Mouse (Mus musculus): ENCODE measurements around the gene Cox6a2. TPM values are rescaled to one million over a fixed set of nuclear protein-coding genes. Genes with fewer than 3 reads are reported as not detected.
A peak's percentile ranks its signal among the peaks of the same experiment; 100 is the strongest.

Gene Cox6a2
- 10 to 100 TPM in 1 of 2 experiments, 1 to 10 TPM in 1; 7.5 to 10.4 TPM for total RNA-seq (2021)
- long read RNA-seq, experiment 1, transcript Cox6a2-201 (3 exons, 680 nt): major isoform, 5 of 5 reads
- long read RNA-seq, experiment 1, partial matches to known transcripts: 0 of 5 reads
- long read RNA-seq, experiment 1, other reads (novel, unspliced or antisense): 0 of 5 reads
- long read RNA-seq, experiment 2, transcript Cox6a2-201 (3 exons, 680 nt): major isoform, 11 of 12 reads
- long read RNA-seq, experiment 2, partial matches to known transcripts: 1 of 12 reads
- long read RNA-seq, experiment 2, other reads (novel, unspliced or antisense): 0 of 12 reads

GRCm38 (mm10) chr7:128206152-128206551, at the start of gene Cox6a2:
Gene Cox6a2 (minus strand): TSS chr7:128206387.
- no peak for DNase-seq (ENCODE audit: low spot score in 2 of 2)

DNA sequence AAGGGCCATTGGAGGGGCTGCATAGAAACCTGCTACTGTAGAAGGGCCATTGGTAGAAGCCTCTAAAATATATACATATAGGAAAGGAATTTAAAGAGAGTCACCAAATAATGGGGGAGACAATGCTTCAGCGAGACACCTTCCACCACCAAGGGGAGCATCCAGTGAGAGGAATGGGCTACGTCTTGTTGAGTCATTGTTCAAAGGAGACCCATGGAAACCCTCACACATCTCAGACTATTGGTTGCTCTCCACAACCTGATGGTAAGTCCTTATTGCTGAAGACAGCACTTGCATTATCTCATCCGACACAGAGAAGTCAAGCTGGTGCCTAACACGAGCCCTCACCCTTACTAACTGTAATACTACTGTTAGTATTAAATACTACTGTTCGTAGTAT, 49.6 kb upstream of the Cox6a2 start:
- no peak for DNase-seq (ENCODE audit: low spot score in 2 of 2)

GRCm38 (mm10) chr7:128254978-128255377, 48.8 kb upstream of the Cox6a2 start:
- no peak for DNase-seq (ENCODE audit: low spot score in 2 of 2)

- peak; percentile 75 to 81 for DNase-seq (ENCODE audit: low spot score in 2 of 2)
Measured at GRCm38 (mm10) chr7:128252609-128253008, 46.4 kb upstream of the Cox6a2 start.

- no peak for DNase-seq (ENCODE audit: low spot score in 2 of 2)
Measured at GRCm38 (mm10) chr7:128251946-128252345, 45.8 kb upstream of the Cox6a2 start.

DNA sequence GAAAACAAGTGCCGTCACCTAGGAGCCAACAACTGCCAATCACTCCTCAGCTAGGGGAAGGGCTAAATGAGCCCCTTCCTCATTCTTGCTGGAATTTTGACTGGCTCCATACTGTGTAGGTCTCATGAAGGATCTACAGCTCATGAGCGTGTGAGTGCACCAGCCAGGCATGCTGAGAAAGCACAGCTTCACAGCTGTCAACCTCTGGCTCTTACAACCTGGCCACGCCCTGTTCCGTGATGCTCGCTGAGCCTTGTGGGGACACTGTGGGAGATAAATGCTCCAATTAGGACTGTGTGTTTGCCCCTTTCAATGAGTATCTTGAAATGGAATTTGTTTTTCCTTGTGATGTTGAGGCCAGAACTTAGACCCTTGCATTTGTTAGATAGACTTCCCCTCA, 43.8 kb upstream of the Cox6a2 start:
- DNase-seq (ENCODE audit: low spot score in 2 of 2): no peak

- DNase-seq (ENCODE audit: low spot score in 2 of 2): no peak
Measured at GRCm38 (mm10) chr7:128248081-128249042, 42.2 kb upstream of the Cox6a2 start.

GRCm38 (mm10) chr7:128247443-128247842, 41.3 kb upstream of the Cox6a2 start:
- DNase-seq (ENCODE audit: low spot score in 2 of 2): peak; percentile 86 to 88

GRCm38 (mm10) chr7:128246496-128247391, 40.6 kb upstream of the Cox6a2 start, which contains the start of gene Tgfb1i1:
Gene Tgfb1i1 (plus strand): TSS chr7:128246812.
- peak; percentile 44 to 53 for DNase-seq (ENCODE audit: low spot score in 2 of 2)

DNA sequence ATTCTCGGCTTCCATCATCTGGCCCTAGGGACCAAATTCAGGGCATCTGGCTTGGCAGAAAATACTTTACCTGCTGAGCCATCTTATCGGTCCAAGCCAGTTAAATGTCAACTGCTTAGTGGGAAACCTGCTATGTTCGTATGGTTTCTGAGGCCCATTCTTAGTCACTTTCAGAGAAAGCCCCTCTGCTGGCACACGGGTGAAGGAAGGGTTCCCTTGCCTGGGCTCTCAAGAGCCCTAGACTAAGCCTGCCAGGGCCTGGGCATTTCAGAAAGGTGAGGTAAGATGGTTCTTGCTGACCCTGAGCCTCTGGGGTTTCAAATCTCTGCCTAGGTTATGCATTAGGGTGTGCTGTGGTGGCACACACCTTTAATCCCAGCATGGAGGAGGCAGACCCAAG, 39.4 kb upstream of the Cox6a2 start:
- DNase-seq (ENCODE audit: low spot score in 2 of 2): no peak

DNA sequence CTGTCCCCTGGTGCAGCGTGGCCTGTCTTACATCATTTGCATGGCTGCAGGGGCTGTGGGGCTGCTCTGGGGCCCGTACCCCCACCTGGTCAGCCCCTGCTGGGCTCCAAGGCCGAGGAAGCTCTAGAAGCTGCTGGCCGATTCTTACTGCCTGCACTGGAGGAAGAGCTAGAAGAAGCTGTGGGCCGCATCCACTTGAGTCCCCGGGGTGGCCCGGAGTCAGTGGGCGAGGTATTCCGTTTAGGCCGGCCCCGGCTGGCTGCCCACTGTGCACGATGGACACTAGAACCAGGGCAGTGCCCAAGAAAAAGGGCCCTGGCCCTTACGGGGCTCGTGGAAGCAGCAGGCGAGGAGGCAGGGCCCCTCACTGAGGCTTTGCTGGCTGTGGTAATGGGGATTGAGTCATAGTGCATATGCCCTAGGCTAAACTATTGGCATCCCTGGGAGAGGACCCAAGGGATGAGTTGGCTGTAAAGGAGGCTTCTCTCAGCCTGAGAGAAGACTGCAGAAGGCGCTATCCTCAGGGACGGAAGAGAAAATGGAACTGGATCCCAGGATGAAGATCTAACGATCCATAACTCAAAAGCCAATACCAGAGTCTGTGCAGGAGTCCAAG, 38.3 kb upstream of the Cox6a2 start:
- no peak for DNase-seq (ENCODE audit: low spot score in 2 of 2)

DNA sequence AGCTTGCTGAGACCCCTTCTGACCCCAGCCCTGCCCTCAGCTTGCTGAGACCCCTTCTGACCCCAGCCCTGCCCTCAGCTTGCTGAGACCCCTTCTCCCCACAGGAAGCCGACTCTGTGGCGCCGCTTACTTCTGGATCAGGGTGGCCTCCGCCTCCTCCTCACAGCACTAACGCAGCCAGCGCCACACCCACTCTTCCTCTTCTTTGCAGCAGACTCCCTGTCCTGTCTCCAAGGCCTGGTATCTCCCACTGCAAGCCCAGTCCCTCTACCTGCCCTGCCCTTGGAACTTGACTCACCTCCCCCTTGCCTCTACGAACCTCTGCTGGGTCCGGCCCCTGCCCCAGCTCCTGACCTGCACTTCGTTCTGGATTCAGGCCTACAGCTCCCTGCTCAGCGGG, 37.7 kb upstream of the Cox6a2 start:
- no peak for DNase-seq (ENCODE audit: low spot score in 2 of 2)

DNA sequence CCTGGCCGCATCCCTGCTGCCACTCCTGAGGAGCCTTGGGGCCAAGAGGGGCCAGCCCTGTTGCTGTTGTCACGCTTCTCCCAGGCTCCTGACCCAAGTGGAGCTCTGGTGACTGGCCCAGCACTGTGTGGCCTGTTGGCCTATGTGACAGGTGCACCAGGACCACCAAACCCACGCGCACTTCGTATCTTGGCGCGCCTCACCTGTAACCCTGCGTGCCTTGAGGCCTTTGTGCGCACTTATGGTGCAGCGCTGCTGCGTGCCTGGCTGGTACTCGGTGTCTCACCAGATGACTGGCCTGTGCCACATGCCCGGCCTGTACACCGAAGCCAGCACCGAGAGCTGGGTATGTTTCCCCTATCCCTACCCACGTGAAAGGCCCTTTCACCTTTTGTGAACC, 36.1 kb upstream of the Cox6a2 start:
- no peak for DNase-seq (ENCODE audit: low spot score in 2 of 2)

GRCm38 (mm10) chr7:128240131-128240784, 34.1 kb upstream of the Cox6a2 start:
- DNase-seq (ENCODE audit: low spot score in 2 of 2): no peak

DNA sequence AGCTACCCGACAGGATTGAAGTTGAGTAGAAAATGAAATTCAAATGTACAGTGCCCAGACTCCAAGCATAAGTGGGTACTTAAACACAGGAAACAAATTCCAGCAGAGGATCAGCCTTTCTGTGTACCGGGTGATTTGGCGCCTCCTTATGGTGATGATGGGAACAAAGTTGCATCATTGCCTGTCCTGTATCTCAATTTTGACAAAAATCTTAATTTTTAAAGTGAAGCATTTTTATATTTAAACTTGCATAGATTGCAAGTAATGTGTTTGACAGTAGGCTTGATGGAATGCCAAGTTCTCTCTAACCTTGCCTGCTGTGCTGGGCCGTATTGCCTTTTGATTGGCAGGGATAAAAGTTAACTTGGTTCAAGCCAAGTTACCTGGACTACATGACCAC, 32.8 kb upstream of the Cox6a2 start:
- no peak for DNase-seq (ENCODE audit: low spot score in 2 of 2)

DNA sequence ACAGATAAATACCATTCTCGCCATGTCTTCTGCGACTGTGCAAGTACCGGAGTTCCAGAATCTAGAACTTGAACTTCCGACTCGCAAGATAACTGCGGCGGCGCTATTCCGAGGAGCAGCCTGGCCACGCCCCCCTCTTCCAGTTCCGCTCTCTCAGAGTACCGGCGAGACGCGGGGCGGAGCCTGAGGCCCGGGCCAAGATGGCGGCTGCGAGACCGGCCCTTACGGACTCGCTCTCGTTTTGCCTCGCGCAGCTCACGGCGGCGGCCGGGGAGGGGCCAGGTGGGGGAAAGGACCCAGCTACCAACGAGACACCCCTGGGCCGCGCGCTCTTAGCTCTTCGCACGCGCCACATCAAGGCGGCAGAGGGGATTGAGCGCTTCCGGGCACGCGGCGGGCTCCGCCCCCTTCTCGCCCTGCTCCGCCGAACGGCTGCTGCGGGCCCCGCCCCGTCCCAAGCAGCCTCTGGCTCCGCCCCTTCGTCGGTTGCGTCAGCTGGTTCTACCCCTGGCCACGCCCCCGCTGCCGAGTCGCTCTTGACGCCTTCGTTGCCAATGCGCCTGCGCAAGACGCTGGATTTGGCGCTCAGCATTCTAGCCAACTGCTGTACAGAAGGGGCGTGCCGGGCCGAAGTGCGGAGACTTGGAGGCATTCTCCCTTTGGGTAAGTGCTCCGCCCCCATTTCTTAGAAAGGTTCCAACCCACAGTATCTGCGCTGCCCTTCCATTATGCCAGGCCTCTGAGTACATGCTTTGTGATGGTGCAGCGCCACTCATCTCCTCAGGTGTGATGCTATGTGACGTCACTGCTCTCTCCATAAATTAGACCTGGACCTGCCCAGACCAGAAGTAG, 32.0 kb upstream of the Cox6a2 start, which contains the start of gene 9130023H24Rik:
Gene 9130023H24Rik (minus strand): TSS at position 105 of the 852 bp plus-strand sequence.
- peak; percentile 100 for DNase-seq (ENCODE audit: low spot score in 2 of 2)

GRCm38 (mm10) chr7:128237593-128237926, 31.4 kb upstream of the Cox6a2 start:
- no peak for DNase-seq (ENCODE audit: low spot score in 2 of 2)

DNA sequence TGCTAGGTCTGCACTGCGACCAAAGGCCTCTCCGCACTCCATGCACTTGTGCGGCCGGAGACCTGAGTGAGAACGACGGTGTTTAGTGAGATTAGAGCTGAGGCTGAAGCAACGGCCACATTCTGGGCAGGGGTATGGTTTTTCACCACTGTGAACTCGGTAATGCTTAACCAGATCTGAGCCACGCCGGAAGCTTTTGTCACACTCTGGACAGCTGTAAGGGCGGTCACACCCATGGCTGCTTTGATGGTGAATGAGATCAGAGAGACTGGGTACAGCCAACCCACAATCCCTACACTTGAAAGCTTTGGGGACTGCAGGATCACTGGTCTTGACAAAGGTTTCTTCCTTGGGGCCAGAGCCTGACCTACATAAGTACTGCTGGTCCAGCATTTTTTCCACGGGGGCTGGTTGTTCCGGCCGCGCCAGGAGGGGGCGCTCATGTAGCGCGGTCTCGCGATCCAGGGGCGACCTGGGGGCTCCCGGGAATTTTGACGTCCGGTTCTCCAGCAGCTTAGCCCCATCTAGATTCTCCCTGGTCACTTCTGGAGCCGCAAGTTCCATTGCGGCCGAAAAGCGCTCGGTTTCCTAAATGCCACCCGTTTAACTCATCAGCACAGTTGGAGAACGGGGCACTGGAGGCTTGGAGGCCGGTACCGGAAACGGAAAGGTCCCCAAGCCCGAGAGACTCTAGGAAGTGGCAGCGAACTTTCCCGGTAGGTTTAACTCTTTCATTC, 30.8 kb upstream of the Cox6a2 start, which contains the start of gene Armc5:
Gene Armc5 (plus strand): TSS at position 487 of the 737 bp plus-strand sequence.
- peak; percentile 82 to 86 for DNase-seq (ENCODE audit: low spot score in 2 of 2)

Data from left cerebral cortex, adult 18-20 months (tissue).